Comparison of ENCODE assay signal across 24 mouse cellular contexts in genomic region chr13:8959554-8959953, GRCm38 (mm10). TPM values are rescaled to one million over a fixed set of nuclear protein-coding genes. Genes with fewer than 3 reads are reported as not detected.
DNase-seq lines count a peak whose midpoint lies in the region; ATAC-seq and TF ChIP-seq lines count a peak whose summit lies in the region.
"Not testable (repeated sequence)": the region's sequence is repeated elsewhere in the genome, so short reads cannot be mapped to it uniquely, and the experiment has no call there.
"Had no signal": no experiment of that assay in that cellular context is flagged by ENCODE, and none has a peak within 500 bp of the region (broad histone marks: within the 10 kb centered on the region; RNA-seq: fewer than 3 reads in every experiment).

No protein-coding gene starts in this region.

- H3K4me1 ChIP-seq in G1E (ENCODE audit: insufficient read depth, low read depth, low read length) = peaks cover 43% of the 10 kb centered on the region
- H3K4me1 ChIP-seq in embryonic facial prominence, embryonic 14.5 days (ENCODE audit: control insufficient read depth, insufficient read depth, low read length); liver, embryonic 14.5 days (replicated peaks; ENCODE audit: control insufficient read depth in 2 of 2, insufficient read depth in 2 of 2, low read length in 1 of 2); liver, embryonic 16.5 days (ENCODE audit: control insufficient read depth, low read depth, low read length); lung, postnatal 0 days (ENCODE audit: insufficient read depth, low read depth, low read length): not testable (repeated sequence)
- H3K4me1 ChIP-seq in liver, embryonic 12.5 days = peaks cover 14% of the 10 kb centered on the region

- H3K4me2 ChIP-seq in embryonic facial prominence, embryonic 14.5 days (ENCODE audit: low read depth, low read length); liver, embryonic 14.5 days (ENCODE audit: low read depth); liver, embryonic 16.5 days (ENCODE audit: low read depth, low read length); lung, postnatal 0 days (replicated peaks; ENCODE audit: low read depth, low read length): not testable (repeated sequence)
- H3K4me2 ChIP-seq in liver, embryonic 12.5 days = 0 out of 2 replicates have a peak overlapping the region, but pooled peaks have one; percentile 10

- not testable (repeated sequence) for H3K4me3 ChIP-seq in G1E (ENCODE audit: low read depth, low read length); embryonic facial prominence, embryonic 14.5 days (ENCODE audit: low read depth, low read length); liver, embryonic 12.5 days; liver, embryonic 14.5 days (ENCODE audit: insufficient read depth in 1 of 2, low read depth in 2 of 2, low read length in 2 of 2); liver, embryonic 16.5 days (ENCODE audit: low read depth, low read length); lung, postnatal 0 days (ENCODE audit: low read depth, low read length)

- not testable (repeated sequence) for H3K36me3 ChIP-seq in G1E (replicated peaks); embryonic facial prominence, embryonic 14.5 days (ENCODE audit: control insufficient read depth, insufficient read depth, low read length); liver, embryonic 12.5 days; liver, embryonic 14.5 days (replicated peaks; ENCODE audit: control insufficient read depth, insufficient read depth, low read depth); liver, embryonic 16.5 days (ENCODE audit: control insufficient read depth, insufficient read depth); lung, postnatal 0 days (ENCODE audit: insufficient read depth, low read length)

- 94% methylated on average over 5 of the region's 6 CpGs for WGBS in embryonic facial prominence, embryonic 14.5 days
- WGBS in liver, embryonic 12.5 days (ENCODE audit: insufficient replicate concordance) = 24% methylated on average over 6 of the region's 6 CpGs
- 13% methylated on average over 5 of the region's 6 CpGs for WGBS in liver, embryonic 14.5 days (ENCODE audit: insufficient replicate concordance)
- WGBS in liver, embryonic 16.5 days (ENCODE audit: insufficient replicate concordance) = 14% methylated on average over 5 of the region's 6 CpGs
- 71% methylated on average over 5 of the region's 6 CpGs for WGBS in lung, postnatal 0 days

- ATAC-seq in G1E (ENCODE audit: extremely low read depth, insufficient number of reproducible peaks, low FRiP score, poor library complexity, severe bottlenecking) = peak; percentile 66
- 0 out of 2 replicates have a peak, but pooled peaks have one; percentile 50 for ATAC-seq in embryonic facial prominence, embryonic 14.5 days (ENCODE audit: low read depth)
- ATAC-seq in liver, embryonic 12.5 days = peak; percentile 89
- peak; percentile 86 for ATAC-seq in liver, embryonic 14.5 days (ENCODE audit: insufficient read depth)
- ATAC-seq in liver, embryonic 16.5 days (ENCODE audit: low read depth) = peak; percentile 86
- ATAC-seq in lung, postnatal 0 days = not testable (repeated sequence)
- peak; percentile 68 for ATAC-seq in megakaryocyte-erythroid progenitor cell, adult 5-6 weeks (replicated peaks; ENCODE audit: low FRiP score, low TSS enrichment, poor library complexity, severe bottlenecking)

- not testable (repeated sequence) for H3K9ac ChIP-seq in embryonic facial prominence, embryonic 14.5 days (ENCODE audit: low read depth, low read length); liver, embryonic 12.5 days; liver, embryonic 14.5 days (replicated peaks); liver, embryonic 16.5 days (ENCODE audit: low read depth, low read length); lung, postnatal 0 days (replicated peaks; ENCODE audit: low read depth)

- DNase-seq in G1E (ENCODE audit: low spot score) = not testable (repeated sequence)
- DNase-seq in embryonic facial prominence, embryonic 14.5 days (ENCODE audit: low spot score) = peak; percentile 14
- DNase-seq in liver = peak; percentile 55
- DNase-seq in liver, embryonic 14.5 days (ENCODE audit: low read depth in 3 of 3, low spot score in 3 of 3) = peak in 2 of 3 experiments; percentile 10 to 20
- DNase-seq in lung, postnatal 0 days (ENCODE audit: low spot score) = peak; percentile 2

- TF ChIP-seq EP300 in liver, embryonic 14.5 days (IDR thresholded peaks at IDR 0.05; ENCODE audit: low read depth); lung, postnatal 0 days (IDR thresholded peaks at IDR 0.05): not testable (repeated sequence)

- not testable (repeated sequence) for H3K9me3 ChIP-seq in G1E (replicated peaks); embryonic facial prominence, embryonic 14.5 days (ENCODE audit: control insufficient read depth, low read length); liver, embryonic 12.5 days (replicated peaks); liver, embryonic 14.5 days (ENCODE audit: control insufficient read depth, low read length); liver, embryonic 16.5 days (replicated peaks; ENCODE audit: control insufficient read depth, low read length); lung, postnatal 0 days (ENCODE audit: low read length)

- not testable (repeated sequence) for TF ChIP-seq CTCF in G1E (IDR thresholded peaks at IDR 0.05; ENCODE audit: low read depth, low read length); liver, embryonic 14.5 days (IDR thresholded peaks at IDR 0.05; ENCODE audit: low read depth); lung, postnatal 0 days (IDR thresholded peaks at IDR 0.05)

- not testable (repeated sequence) for H3K27me3 ChIP-seq in G1E (ENCODE audit: insufficient read depth, low read length); embryonic facial prominence, embryonic 14.5 days (replicated peaks; ENCODE audit: control insufficient read depth, insufficient read depth, low read length); liver, embryonic 12.5 days (replicated peaks); liver, embryonic 14.5 days (ENCODE audit: control insufficient read depth, insufficient read depth, low read length); liver, embryonic 16.5 days (ENCODE audit: control insufficient read depth, insufficient read depth, low read depth, low read length); lung, postnatal 0 days (replicated peaks; ENCODE audit: insufficient read depth, low read length)

- H3K27ac ChIP-seq in embryonic facial prominence, embryonic 14.5 days (replicated peaks; ENCODE audit: low read depth, low read length); liver, embryonic 14.5 days; liver, embryonic 16.5 days (ENCODE audit: low read length); lung, postnatal 0 days (ENCODE audit: low read length): not testable (repeated sequence)
- H3K27ac ChIP-seq in liver, embryonic 12.5 days = peak overlapping the region; percentile 54; the same call in 1 of the 2 replicates

RNA-seq across cellular contexts. Expression of gene Idi2, which starts 6.9 kb away (rescaled TPM):
- total RNA-seq in G1E (2014; fragmentation: Nextera tagmentation) = 1.4 TPM in 1 of 2 replicates, not detected in the other
- 1.1 and 1.3 TPM in 2 replicates for total RNA-seq in G1E (2017)
- polyA plus RNA-seq in G1E (2012) = 0.04 and 0.06 TPM in 2 replicates
- 0.38 and 3.0 TPM in 2 replicates for polyA plus RNA-seq in embryonic facial prominence, embryonic 14.5 days (2014; fragmentation: Nextera tagmentation; extraction: Ambion mirVana)
- polyA plus RNA-seq in liver, embryonic 12.5 days (2016; fragmentation: Nextera tagmentation; extraction: Ambion mirVana) = not detected in 2 replicates
- not detected in 2 replicates for polyA plus RNA-seq in liver, embryonic 14.5 days (2012; rRNA removed)
- polyA plus RNA-seq in liver, embryonic 14.5 days (2014; fragmentation: Nextera tagmentation; extraction: Ambion mirVana) = not detected in 2 replicates
- polyA plus RNA-seq in liver, embryonic 16.5 days (2015; fragmentation: Nextera tagmentation; extraction: Ambion mirVana) = not detected in 2 replicates
- polyA plus RNA-seq in lung, postnatal 0 days (2015; fragmentation: Nextera tagmentation; extraction: Ambion mirVana) = not detected in 2 replicates
- 0.66 TPM in 1 of 2 replicates, not detected in the other for total RNA-seq in megakaryocyte-erythroid progenitor cell, adult 5-6 weeks (2014; fragmentation: Nextera tagmentation)
- total RNA-seq in megakaryocyte-erythroid progenitor cell, adult 5-6 weeks (2017) = 1.5 TPM in 1 of 2 replicates, not detected in the other
- total RNA-seq: adrenal gland, adult 2 months; adrenal gland, postnatal 10 days; adrenal gland, postnatal 25 days; adrenal gland, postnatal 4 days; CH12.LX; MEL had no signal
- polyA plus RNA-seq: adrenal gland, adult 2 months; brain, embryonic 14.5 days; CD4-positive, CD25-positive, alpha-beta regulatory T cell, adult 4 months; embryonic facial prominence, embryonic 10.5 days; erythroblast, embryonic 14.5 days; forebrain, embryonic 12.5 days; forebrain, embryonic 14.5 days; forebrain, embryonic 16.5 days had no signal

RNA-seq across cellular contexts. Expression of gene Gm9745, which starts 11.5 kb away (rescaled TPM):
- 1.5 and 2.6 TPM in 2 replicates for total RNA-seq in G1E (2014; fragmentation: Nextera tagmentation)
- not detected in 2 replicates for total RNA-seq in G1E (2017)
- not detected in 2 replicates for polyA plus RNA-seq in G1E (2012)
- 0.51 and 1.3 TPM in 2 replicates for polyA plus RNA-seq in embryonic facial prominence, embryonic 14.5 days (2014; fragmentation: Nextera tagmentation; extraction: Ambion mirVana)
- polyA plus RNA-seq in liver, embryonic 12.5 days (2016; fragmentation: Nextera tagmentation; extraction: Ambion mirVana) = not detected in 2 replicates
- polyA plus RNA-seq in liver, embryonic 14.5 days (2012; rRNA removed) = not detected in 2 replicates
- not detected in 2 replicates for polyA plus RNA-seq in liver, embryonic 14.5 days (2014; fragmentation: Nextera tagmentation; extraction: Ambion mirVana)
- not detected in 2 replicates for polyA plus RNA-seq in liver, embryonic 16.5 days (2015; fragmentation: Nextera tagmentation; extraction: Ambion mirVana)
- polyA plus RNA-seq in lung, postnatal 0 days (2015; fragmentation: Nextera tagmentation; extraction: Ambion mirVana) = not detected in 2 replicates
- not detected in 2 replicates for total RNA-seq in megakaryocyte-erythroid progenitor cell, adult 5-6 weeks (2014; fragmentation: Nextera tagmentation)
- not detected in 2 replicates for total RNA-seq in megakaryocyte-erythroid progenitor cell, adult 5-6 weeks (2017)
- total RNA-seq: adrenal gland, adult 2 months; adrenal gland, postnatal 10 days; adrenal gland, postnatal 25 days; adrenal gland, postnatal 4 days; CH12.LX; MEL had no signal
- polyA plus RNA-seq: adrenal gland, adult 2 months; brain, embryonic 14.5 days; CD4-positive, CD25-positive, alpha-beta regulatory T cell, adult 4 months; cortical plate, adult 2 months; embryonic facial prominence, embryonic 10.5 days; embryonic facial prominence, embryonic 12.5 days; erythroblast, embryonic 14.5 days; forebrain, embryonic 10.5 days; forebrain, embryonic 12.5 days; forebrain, embryonic 14.5 days; forebrain, embryonic 16.5 days had no signal

RNA-seq across cellular contexts. Expression of gene Gtpbp4, which starts 36.3 kb away (rescaled TPM):
- total RNA-seq in G1E (2014; fragmentation: Nextera tagmentation) (296 and 321 TPM in 2 replicates), G1E (2017) (182 and 214 TPM in 2 replicates)
- polyA plus RNA-seq in G1E (2012) = 6.8 and 9.5 TPM in 2 replicates
- 75.6 and 78.2 TPM in 2 replicates for polyA plus RNA-seq in embryonic facial prominence, embryonic 14.5 days (2014; fragmentation: Nextera tagmentation; extraction: Ambion mirVana)
- polyA plus RNA-seq in liver, embryonic 12.5 days (2016; fragmentation: Nextera tagmentation; extraction: Ambion mirVana) = 65.7 and 70.3 TPM in 2 replicates
- polyA plus RNA-seq in liver, embryonic 14.5 days (2012; rRNA removed) = 7.2 and 14.8 TPM in 2 replicates
- 37.1 and 41.9 TPM in 2 replicates for polyA plus RNA-seq in liver, embryonic 14.5 days (2014; fragmentation: Nextera tagmentation; extraction: Ambion mirVana)
- polyA plus RNA-seq in liver, embryonic 16.5 days (2015; fragmentation: Nextera tagmentation; extraction: Ambion mirVana) = 28.4 and 30.5 TPM in 2 replicates
- 39.5 and 39.8 TPM in 2 replicates for polyA plus RNA-seq in lung, postnatal 0 days (2015; fragmentation: Nextera tagmentation; extraction: Ambion mirVana)
- 91.9 and 100 TPM in 2 replicates for total RNA-seq in megakaryocyte-erythroid progenitor cell, adult 5-6 weeks (2014; fragmentation: Nextera tagmentation)
- 177 and 213 TPM in 2 replicates for total RNA-seq in megakaryocyte-erythroid progenitor cell, adult 5-6 weeks (2017)
